Mouse (Mus musculus): Measurements from ENCODE around the gene Nkx6-1.

GRCm38 (mm10) chr5:101655418-101655817 is 9.4 kb downstream of the Nkx6-1 start:
- no peak for TF ChIP-seq CTCF (IDR thresholded peaks at IDR 0.05)
- TF ChIP-seq EP300 (IDR thresholded peaks at IDR 0.05): no peak
